Mouse (Mus musculus) limb, embryonic 14.5 days (tissue): ENCODE data around the gene Tmem52. TPM values are rescaled to one million over a fixed set of nuclear protein-coding genes. Genes with fewer than 3 reads are reported as not detected.

Experiments used
- ATAC-seq: fragments of 200-750 bp; cut with Nextera tagmentation; 2 replicates; pipeline ENCODE4 v1.8.0; 2017; ENCODE audit warnings: low read depth, moderate number of reproducible peaks, moderate TSS enrichment; ENCODE audit not compliant: low FRiP score
- DNase-seq: peaks from one replicate; pipeline ENCODE4 v3.0.0-alpha.2; 2015; ENCODE audit warnings: low spot score
- H3K27ac ChIP-seq: fragments of 300-500 bp; sonication (generic); replicated peaks from 2 replicates; pipeline ENCODE4 v1.5.1; 2014; ENCODE audit warnings: low read depth, mild to moderate bottlenecking, low read length, moderate library complexity, mixed read lengths
- H3K27me3 ChIP-seq: fragments of 300-500 bp; sonication (generic); 2 replicates; pipeline ENCODE4 v1.6.1; 2014; ENCODE audit warnings: low read length, mixed read lengths; ENCODE audit not compliant: control insufficient read depth, insufficient read depth
- H3K36me3 ChIP-seq: fragments of 300-500 bp; sonication (generic); 2 replicates; pipeline ENCODE4 v1.6.1; 2014; ENCODE audit warnings: mild to moderate bottlenecking, low read length, moderate library complexity, mixed read lengths; ENCODE audit not compliant: control insufficient read depth, insufficient read depth
- H3K4me1 ChIP-seq: fragments of 300-500 bp; sonication (generic); 2 replicates; pipeline ENCODE4 v1.6.1; 2014; ENCODE audit warnings: antibody characterized with exemption, low read length, mixed read lengths; ENCODE audit not compliant: control insufficient read depth, insufficient read depth
- H3K4me2 ChIP-seq: fragments of 300-500 bp; sonication (generic); replicated peaks from 2 replicates; pipeline ENCODE4 v1.6.1; 2014; ENCODE audit warnings: low read depth, mild to moderate bottlenecking, low read length, moderate library complexity; ENCODE audit not compliant: severe bottlenecking
- H3K4me3 ChIP-seq: fragments of 300-500 bp; sonication (generic); replicated peaks from 2 replicates; pipeline ENCODE4 v1.5.1; 2014; ENCODE audit warnings: low read length
- H3K9ac ChIP-seq: fragments of 300-500 bp; sonication (generic); 2 replicates; pipeline ENCODE4 v1.6.1; 2014; ENCODE audit warnings: mild to moderate bottlenecking, low read depth, low read length, moderate library complexity; ENCODE audit not compliant: severe bottlenecking
- H3K9me3 ChIP-seq: fragments of 300-500 bp; sonication (generic); 2 replicates; pipeline ENCODE4 v1.6.1; 2016; ENCODE audit warnings: low read length; ENCODE audit not compliant: control insufficient read depth
- POLR2A ChIP-seq: fragments of 200-500 bp; IDR thresholded peaks from 2 replicates; pipeline ENCODE4 v1.8.0; 2012; ENCODE audit warnings: inconsistent platforms, mild to moderate bottlenecking, moderate library complexity, borderline replicate concordance; ENCODE audit not compliant: insufficient read depth, insufficient read length; ENCODE audit errors: extremely low read depth
- WGBS: fragments of 180-500 bp; shearing (Covaris S2); extraction: QIAGEN DNeasy Blood & Tissue Kit; methylation state at CpG from one replicate; pipeline ENCODE4 v1.1.7; 2014; 5-methylcytosine and 5-hydroxymethylcytosine counted together
- polyA plus RNA-seq, 2 experiments: library from polyadenylated mRNA; depleted of rRNA in 1 of 2; stranded (reverse) in 1 of 2; unstranded in 1 of 2; fragments of >200 nt; fragmentation: Nextera tagmentation in 1 of 2; extraction: Ambion mirVana in 1 of 2; gene quantifications; 2 replicates each; pipeline versions ENCODE4 v1.2.1 to v1.2.3; 2012 to 2014

Gene Tmem52
- polyA plus RNA-seq, 2 experiments: 0.50 TPM; not detected in 1

DNA sequence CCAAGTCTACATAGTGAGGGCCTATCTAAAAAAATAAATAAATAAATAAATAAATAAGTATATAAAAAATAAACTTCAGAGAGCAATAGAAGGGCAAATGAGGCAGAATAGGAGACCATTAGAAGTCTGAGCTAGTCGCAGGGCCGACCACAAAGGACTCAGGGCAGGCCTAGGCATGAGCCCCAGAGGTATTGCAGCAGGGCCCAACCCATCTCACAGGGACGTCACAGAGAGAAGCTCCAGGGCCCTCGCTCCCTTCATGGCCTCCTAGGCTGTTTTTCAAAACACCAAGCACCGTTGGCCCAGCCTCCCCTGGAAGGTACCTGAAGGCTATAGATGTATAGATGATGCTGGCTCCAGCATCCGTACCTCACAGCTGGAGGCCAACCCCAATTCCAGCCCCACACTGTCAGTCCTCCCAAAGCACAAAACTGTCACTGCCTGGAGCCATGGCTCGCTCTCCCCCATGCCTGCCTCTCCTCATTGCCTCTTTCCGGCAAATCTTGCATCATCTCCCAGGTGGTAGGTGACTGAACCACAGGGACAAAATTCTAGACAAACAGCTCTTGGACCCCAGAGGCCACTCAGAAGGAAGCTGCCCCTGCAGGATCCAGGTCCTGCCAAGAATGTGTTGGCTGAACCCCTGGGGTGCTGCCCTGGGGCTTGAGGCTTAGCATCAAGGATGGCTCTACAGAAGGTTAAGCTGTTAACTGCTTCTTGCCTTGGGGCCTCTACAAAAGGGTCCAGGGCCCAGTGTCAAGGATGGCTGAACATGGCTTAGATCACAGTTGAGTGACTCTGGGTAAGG is 14.0 kb downstream of the Tmem52 start:
- DNase-seq: no peak

GRCm38 (mm10) chr4:155485521-155485920 is 16.6 kb downstream of the Tmem52 start:
- 82% methylated on average over 3 of the region's 3 CpGs for WGBS
- ATAC-seq (no peak), DNase-seq (no peak)
- Histone ChIP-seq H3K27ac (no peak overlapping the region), H3K4me3 (no peak overlapping the region), H3K9me3 (no peaks in the 10 kb centered on the region), H3K4me1 (peaks cover 11% of the 10 kb centered on the region), H3K4me2 (no peak overlapping the region), H3K27me3 (no peaks in the 10 kb centered on the region), H3K9ac (no peak overlapping the region), H3K36me3 (no peaks in the 10 kb centered on the region)
- no peak for TF ChIP-seq POLR2A

More for the DNA sequence above, 14.0 kb downstream of the Tmem52 start:
- 63% methylated on average over 8 of the region's 8 CpGs for WGBS
- H3K27me3 ChIP-seq: no peaks in the 10 kb centered on the region
- H3K4me3 ChIP-seq: no peak overlapping the region
- H3K9ac ChIP-seq: no peak overlapping the region
- H3K27ac ChIP-seq: no peak overlapping the region
- TF ChIP-seq POLR2A: no peak
- H3K4me1 ChIP-seq: no peaks in the 10 kb centered on the region
- no peaks in the 10 kb centered on the region for H3K9me3 ChIP-seq
- no peak overlapping the region for H3K4me2 ChIP-seq
- no peaks in the 10 kb centered on the region for H3K36me3 ChIP-seq
- no peak for ATAC-seq

DNA sequence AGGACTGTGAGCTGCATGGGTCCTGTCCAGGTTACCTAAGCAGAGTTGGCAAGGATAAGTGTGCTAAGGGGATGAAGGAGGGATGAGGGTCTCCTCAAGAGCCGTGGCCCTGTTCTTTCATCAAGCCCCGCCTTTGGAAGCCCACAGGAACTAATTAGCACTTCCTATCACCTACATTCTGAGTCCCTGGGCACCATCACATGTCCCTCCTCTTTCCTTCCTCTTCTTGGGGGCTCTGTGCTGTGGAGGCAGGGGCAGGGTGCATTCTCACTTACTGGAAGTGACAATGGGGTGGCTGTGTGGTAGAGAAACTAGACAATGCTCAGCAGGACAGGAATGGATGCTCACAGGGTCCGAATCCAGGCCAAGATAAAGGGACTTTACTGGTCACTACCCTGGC is 18.8 kb downstream of the Tmem52 start:
- 35% methylated on average over 3 of the region's 3 CpGs for WGBS
- H3K4me2 ChIP-seq: no peak overlapping the region
- H3K4me1 ChIP-seq: peaks cover 12% of the 10 kb centered on the region
- no peak overlapping the region for H3K4me3 ChIP-seq
- no peaks in the 10 kb centered on the region for H3K27me3 ChIP-seq
- TF ChIP-seq POLR2A: no peak
- ATAC-seq (no peak), DNase-seq (no peak)
- H3K9me3 ChIP-seq: no peaks in the 10 kb centered on the region
- no peak overlapping the region; the same call in 1 of the 2 replicates for H3K27ac ChIP-seq
- H3K36me3 ChIP-seq: no peaks in the 10 kb centered on the region
- H3K9ac ChIP-seq: no peak overlapping the region

DNA sequence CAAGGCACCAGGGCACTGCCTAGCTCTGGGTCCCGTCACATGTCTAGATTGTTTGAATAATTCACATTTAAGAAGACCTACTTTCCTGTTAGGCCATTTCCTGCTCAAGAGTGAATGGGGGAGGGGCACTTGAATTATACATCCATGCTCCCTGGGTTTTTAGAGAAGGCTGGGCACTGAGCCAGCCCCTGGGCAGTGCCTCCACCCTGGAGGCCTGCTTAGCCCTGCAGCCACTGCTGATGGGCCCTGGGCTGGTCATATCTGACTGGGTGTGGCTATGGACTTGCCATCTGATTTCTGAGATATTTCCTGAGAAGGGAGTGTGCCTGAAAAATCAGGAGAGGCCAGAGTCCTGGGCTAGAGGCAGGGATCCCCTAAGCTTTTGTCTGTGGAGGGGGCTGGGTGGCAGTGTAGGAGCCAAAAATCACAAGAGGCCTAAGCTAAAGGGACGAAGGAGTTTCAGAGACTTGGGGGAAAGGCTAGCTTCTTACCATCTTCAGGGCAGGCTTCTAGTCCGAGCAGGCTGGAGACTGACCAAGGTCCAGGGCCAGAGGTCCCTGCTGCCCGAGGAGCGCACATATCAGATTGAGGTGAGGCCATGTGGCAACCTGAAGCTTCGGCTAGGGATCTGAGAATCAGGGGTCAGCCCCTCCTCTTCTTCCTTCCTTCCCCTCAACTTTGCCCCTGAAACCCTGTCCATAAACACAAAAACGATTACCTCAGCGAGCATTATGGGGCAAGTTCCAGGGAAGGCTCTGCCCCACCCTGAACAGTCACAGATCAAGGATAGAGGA is 19.5 kb downstream of the Tmem52 start:
- H3K9me3 ChIP-seq: no peaks in the 10 kb centered on the region
- no peak overlapping the region for H3K4me3 ChIP-seq
- TF ChIP-seq POLR2A: no peak
- no peaks in the 10 kb centered on the region for H3K36me3 ChIP-seq
- ATAC-seq (no peak), DNase-seq (peak; percentile 79)
- H3K9ac ChIP-seq: no peak overlapping the region
- H3K27ac ChIP-seq: peak overlapping the region; percentile 19; the same call in 1 of the 2 replicates
- WGBS: 69% methylated on average over 8 of the region's 8 CpGs
- peaks cover 14% of the 10 kb centered on the region for H3K4me1 ChIP-seq
- H3K4me2 ChIP-seq: no peak overlapping the region
- no peaks in the 10 kb centered on the region for H3K27me3 ChIP-seq

DNA sequence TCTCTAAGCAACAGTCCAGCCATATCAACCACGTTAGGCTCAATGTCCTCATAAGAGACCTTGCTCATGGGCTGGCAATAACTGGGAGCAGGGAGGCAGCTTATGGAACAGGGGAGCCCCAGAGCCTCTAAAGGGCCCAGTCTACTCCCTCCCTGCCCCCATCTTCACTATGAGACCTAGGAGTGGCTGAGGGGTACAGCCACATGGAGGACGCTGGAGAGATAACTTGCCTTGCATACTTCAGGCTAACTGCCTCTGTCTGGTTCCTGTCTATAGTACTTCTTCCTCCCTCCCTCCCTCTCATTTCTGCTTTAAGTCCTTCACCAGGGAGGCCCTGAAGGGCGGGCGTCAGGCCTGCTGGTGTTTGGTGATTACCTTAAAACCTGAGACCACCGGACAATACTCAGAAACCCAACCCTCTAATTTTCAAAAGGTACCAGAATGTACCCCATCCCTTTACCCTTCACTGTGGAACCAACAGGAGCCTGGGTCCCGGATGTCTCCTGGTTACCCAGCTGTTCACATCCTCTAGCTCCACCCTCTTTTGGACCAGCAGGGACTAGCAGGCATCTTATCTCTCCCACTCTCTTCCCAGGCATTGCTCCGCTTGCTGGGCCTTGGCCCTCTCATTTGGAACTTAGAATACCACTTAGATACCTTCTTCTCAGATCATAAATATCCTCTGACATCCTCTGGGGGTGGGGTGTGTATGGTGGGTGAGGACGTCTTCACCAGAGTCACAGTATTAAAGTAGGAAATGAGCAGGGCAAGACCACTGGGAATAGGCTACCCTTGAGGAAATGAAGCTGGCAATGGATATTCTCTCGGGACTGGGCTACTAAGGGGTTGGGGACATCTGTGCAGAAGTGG is 20.4 kb downstream of the Tmem52 start:
- no peak for DNase-seq
- Histone ChIP-seq H3K36me3 (no peaks in the 10 kb centered on the region), H3K27ac (no peak overlapping the region), H3K9ac (no peak overlapping the region), H3K4me2 (no peak overlapping the region), H3K27me3 (no peaks in the 10 kb centered on the region), H3K4me3 (no peak overlapping the region), H3K4me1 (peaks cover 16% of the 10 kb centered on the region), H3K9me3 (no peaks in the 10 kb centered on the region)
- WGBS: 73% methylated on average over 9 of the region's 9 CpGs
- TF ChIP-seq POLR2A: no peak
- no peak for ATAC-seq
